Mouse (Mus musculus): ENCODE data around the gene Pdgfb. TPM values are rescaled to one million over a fixed set of nuclear protein-coding genes. Genes with fewer than 3 reads are reported as not detected.

Pdgfb gene
- polyA plus RNA-seq, 1 experiment from 2014 or later: 0.85 TPM

DNA sequence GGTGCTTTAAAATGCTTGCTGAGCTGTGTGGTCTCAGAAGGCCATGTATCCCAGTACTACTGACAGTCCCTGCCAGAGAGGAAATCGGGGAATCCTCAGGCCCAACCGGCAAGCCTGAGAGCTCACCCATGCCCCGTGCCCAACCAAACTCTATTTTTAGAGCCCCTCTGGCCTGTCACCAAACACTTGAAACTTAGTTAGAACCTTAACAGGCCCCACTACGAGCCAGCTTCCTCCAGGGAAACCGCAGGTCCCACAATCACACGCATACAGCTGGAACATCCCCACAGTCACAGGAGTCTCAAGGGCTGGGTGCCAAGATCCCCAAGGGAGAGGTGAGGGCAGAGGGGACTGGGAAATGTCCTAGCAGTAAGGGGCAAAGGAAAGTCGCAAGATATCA, 8.6 kb downstream of the Pdgfb start:
- Histone ChIP-seq H3K4me2 (ENCODE audit: low read depth, low read length) (no peak overlapping the region), H3K9ac (replicated peaks) (no peak overlapping the region), H3K27me3 (ENCODE audit: insufficient read depth, low read length) (peaks cover 4% of the 10 kb centered on the region; the same call in 1 of the 2 replicates), H3K36me3 (replicated peaks; ENCODE audit: insufficient read depth, low read length) (no peaks in the 10 kb centered on the region), H3K4me3 (ENCODE audit: low read depth, low read length) (no peak overlapping the region), H3K4me1 (ENCODE audit: insufficient read depth) (peaks cover 6% of the 10 kb centered on the region; the same call in 1 of the 2 replicates), H3K27ac (ENCODE audit: low read depth) (no peak overlapping the region), H3K9me3 (ENCODE audit: low read length) (no peaks in the 10 kb centered on the region)
- TF ChIP-seq EP300 (IDR thresholded peaks at IDR 0.05; ENCODE audit: low read depth): peak; percentile 25; the same call in 1 of the 2 replicates
- TF ChIP-seq CTCF (IDR thresholded peaks at IDR 0.05; ENCODE audit: low read depth): no peak
- peak; percentile 34 for DNase-seq
- peak; percentile 47 for ATAC-seq
- 26% methylated on average over 7 of the region's 7 CpGs for WGBS (ENCODE audit: insufficient replicate concordance)

- no peaks in the 10 kb centered on the region for H3K27me3 ChIP-seq (ENCODE audit: insufficient read depth, low read length)
- no peaks in the 10 kb centered on the region for H3K9me3 ChIP-seq (ENCODE audit: low read length)
- H3K4me2 ChIP-seq (ENCODE audit: low read depth, low read length): no peak overlapping the region
- H3K9ac ChIP-seq (replicated peaks): no peak overlapping the region
- no peak overlapping the region for H3K4me3 ChIP-seq (ENCODE audit: low read depth, low read length)
- DNase-seq: no peak
- TF ChIP-seq CTCF (IDR thresholded peaks at IDR 0.05; ENCODE audit: low read depth) (no peak), EP300 (IDR thresholded peaks at IDR 0.05; ENCODE audit: low read depth) (no peak)
- no peak for ATAC-seq
- WGBS (ENCODE audit: insufficient replicate concordance): 48% methylated on average over 10 of the region's 10 CpGs
- H3K36me3 ChIP-seq (replicated peaks; ENCODE audit: insufficient read depth, low read length): no peaks in the 10 kb centered on the region
- no peak overlapping the region for H3K27ac ChIP-seq (ENCODE audit: low read depth)
- peaks cover 6% of the 10 kb centered on the region; the same call in 1 of the 2 replicates for H3K4me1 ChIP-seq (ENCODE audit: insufficient read depth)
These were observed 9.3 kb downstream of the Pdgfb start for GRCm38 (mm10) chr15:80005436-80005835.

DNA sequence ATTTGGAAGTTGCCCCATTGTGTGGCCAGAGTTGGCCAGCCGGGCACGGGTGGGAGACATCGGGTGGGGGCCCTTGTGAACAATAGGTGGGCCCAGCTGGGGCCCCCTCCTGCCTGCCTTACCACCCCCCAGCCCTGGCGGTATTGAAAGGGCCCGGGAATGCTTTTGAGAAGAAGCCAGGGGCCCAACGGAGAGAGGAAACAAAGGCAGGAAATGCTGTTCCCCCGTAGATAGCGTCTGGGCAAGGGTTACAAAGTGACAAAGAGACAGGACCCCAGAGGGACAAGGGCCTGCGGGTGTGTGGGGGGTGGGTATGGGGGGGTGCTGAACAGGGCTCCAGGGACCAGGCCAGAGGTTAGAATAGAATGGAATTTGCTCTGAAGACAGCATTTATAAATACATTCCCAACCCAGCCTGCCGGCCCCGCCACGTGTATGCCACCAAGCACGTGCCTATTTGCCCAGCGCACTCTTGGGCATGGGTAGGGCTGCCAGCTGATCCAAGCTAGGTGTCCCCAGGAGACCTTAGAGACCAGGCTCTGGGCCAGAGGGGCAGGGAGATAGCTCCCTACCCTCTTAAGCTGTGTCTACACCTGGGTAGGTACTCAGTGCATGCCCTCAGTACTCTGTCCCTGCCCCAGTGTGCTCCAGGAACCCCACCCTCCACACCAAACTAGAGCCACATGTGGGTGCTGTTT, 10.0 kb downstream of the Pdgfb start:
- H3K9ac ChIP-seq (replicated peaks): no peak overlapping the region
- no peak overlapping the region for H3K27ac ChIP-seq (ENCODE audit: low read depth)
- peaks cover 6% of the 10 kb centered on the region; the same call in 1 of the 2 replicates for H3K4me1 ChIP-seq (ENCODE audit: insufficient read depth)
- H3K9me3 ChIP-seq (ENCODE audit: low read length): no peaks in the 10 kb centered on the region
- ATAC-seq (peak; percentile 25; the same call in 1 of the 2 replicates), DNase-seq (no peak)
- H3K4me2 ChIP-seq (ENCODE audit: low read depth, low read length): no peak overlapping the region
- no peaks in the 10 kb centered on the region for H3K36me3 ChIP-seq (replicated peaks; ENCODE audit: insufficient read depth, low read length)
- WGBS (ENCODE audit: insufficient replicate concordance): 25% methylated on average over 14 of the region's 14 CpGs
- TF ChIP-seq EP300 (IDR thresholded peaks at IDR 0.05; ENCODE audit: low read depth) (no peak), CTCF (IDR thresholded peaks at IDR 0.05; ENCODE audit: low read depth) (no peak)
- no peak overlapping the region for H3K4me3 ChIP-seq (ENCODE audit: low read depth, low read length)
- no peaks in the 10 kb centered on the region for H3K27me3 ChIP-seq (ENCODE audit: insufficient read depth, low read length)

- DNase-seq (no peak), ATAC-seq (no peak)
- Histone ChIP-seq H3K9ac (replicated peaks) (no peak overlapping the region), H3K4me2 (ENCODE audit: low read depth, low read length) (no peak overlapping the region), H3K27ac (ENCODE audit: low read depth) (no peak overlapping the region), H3K36me3 (replicated peaks; ENCODE audit: insufficient read depth, low read length) (no peaks in the 10 kb centered on the region), H3K27me3 (ENCODE audit: insufficient read depth, low read length) (no peaks in the 10 kb centered on the region), H3K9me3 (ENCODE audit: low read length) (no peaks in the 10 kb centered on the region), H3K4me3 (ENCODE audit: low read depth, low read length) (no peak overlapping the region), H3K4me1 (ENCODE audit: insufficient read depth) (peaks cover 6% of the 10 kb centered on the region; the same call in 1 of the 2 replicates)
- TF ChIP-seq EP300 (IDR thresholded peaks at IDR 0.05; ENCODE audit: low read depth) (no peak), CTCF (IDR thresholded peaks at IDR 0.05; ENCODE audit: low read depth) (no peak)
- WGBS (ENCODE audit: insufficient replicate concordance): 53% methylated on average over 2 of the region's 2 CpGs
These were observed 11.2 kb downstream of the Pdgfb start for GRCm38 (mm10) chr15:80003581-80003980.

DNA sequence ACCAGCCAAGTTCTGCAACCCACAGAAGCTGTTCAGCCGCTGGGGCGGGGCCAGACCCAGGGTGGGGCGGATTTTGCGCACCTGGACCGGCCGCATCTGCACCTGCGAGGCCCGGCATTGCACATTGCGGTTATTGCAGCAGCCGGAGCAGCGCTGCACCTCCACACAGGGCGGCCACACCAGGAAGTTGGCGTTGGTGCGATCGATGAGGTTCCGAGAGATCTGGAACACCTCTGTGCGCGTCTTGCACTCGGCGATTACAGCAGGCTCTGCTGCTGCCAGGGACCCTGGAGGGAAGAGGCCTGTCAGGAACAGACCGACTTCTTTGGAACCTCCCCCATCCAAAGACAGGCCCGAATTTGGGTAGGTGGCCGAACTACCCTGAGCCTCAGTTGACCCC, 13.2 kb downstream of the Pdgfb start:
- no peak for DNase-seq
- Histone ChIP-seq H3K36me3 (replicated peaks; ENCODE audit: insufficient read depth, low read length) (no peaks in the 10 kb centered on the region), H3K4me2 (ENCODE audit: low read depth, low read length) (no peak overlapping the region)

GRCm38 (mm10) chr15:80000694-80001093, 14.1 kb downstream of the Pdgfb start:
- Histone ChIP-seq H3K27me3 (ENCODE audit: insufficient read depth, low read length) (no peaks in the 10 kb centered on the region), H3K27ac (ENCODE audit: low read depth) (no peak overlapping the region), H3K4me2 (ENCODE audit: low read depth, low read length) (no peak overlapping the region), H3K36me3 (replicated peaks; ENCODE audit: insufficient read depth, low read length) (no peaks in the 10 kb centered on the region), H3K9ac (replicated peaks) (no peak overlapping the region), H3K4me1 (ENCODE audit: insufficient read depth) (peaks cover 5% of the 10 kb centered on the region; the same call in 1 of the 2 replicates), H3K4me3 (ENCODE audit: low read depth, low read length) (no peak overlapping the region), H3K9me3 (ENCODE audit: low read length) (no peaks in the 10 kb centered on the region)
- no peak for ATAC-seq
- DNase-seq: no peak
- TF ChIP-seq EP300 (IDR thresholded peaks at IDR 0.05; ENCODE audit: low read depth) (no peak), CTCF (IDR thresholded peaks at IDR 0.05; ENCODE audit: low read depth) (no peak)
- 36% methylated on average over 8 of the region's 8 CpGs for WGBS (ENCODE audit: insufficient replicate concordance)

More for the DNA sequence above, 13.2 kb downstream of the Pdgfb start:
- H3K9me3 ChIP-seq (ENCODE audit: low read length): no peaks in the 10 kb centered on the region
- no peak for TF ChIP-seq EP300 (IDR thresholded peaks at IDR 0.05; ENCODE audit: low read depth)
- no peak for TF ChIP-seq CTCF (IDR thresholded peaks at IDR 0.05; ENCODE audit: low read depth)
- no peak overlapping the region for H3K4me3 ChIP-seq (ENCODE audit: low read depth, low read length)
- H3K4me1 ChIP-seq (ENCODE audit: insufficient read depth): peaks cover 6% of the 10 kb centered on the region; the same call in 1 of the 2 replicates
- WGBS (ENCODE audit: insufficient replicate concordance): 86% methylated on average over 23 of the region's 23 CpGs
- no peaks in the 10 kb centered on the region for H3K27me3 ChIP-seq (ENCODE audit: insufficient read depth, low read length)
- H3K27ac ChIP-seq (ENCODE audit: low read depth): no peak overlapping the region
- no peak overlapping the region for H3K9ac ChIP-seq (replicated peaks)
- ATAC-seq: no peak

All from liver, postnatal 0 days (tissue).